Mouse (Mus musculus): ENCODE results near the gene Crlf3.

DNA sequence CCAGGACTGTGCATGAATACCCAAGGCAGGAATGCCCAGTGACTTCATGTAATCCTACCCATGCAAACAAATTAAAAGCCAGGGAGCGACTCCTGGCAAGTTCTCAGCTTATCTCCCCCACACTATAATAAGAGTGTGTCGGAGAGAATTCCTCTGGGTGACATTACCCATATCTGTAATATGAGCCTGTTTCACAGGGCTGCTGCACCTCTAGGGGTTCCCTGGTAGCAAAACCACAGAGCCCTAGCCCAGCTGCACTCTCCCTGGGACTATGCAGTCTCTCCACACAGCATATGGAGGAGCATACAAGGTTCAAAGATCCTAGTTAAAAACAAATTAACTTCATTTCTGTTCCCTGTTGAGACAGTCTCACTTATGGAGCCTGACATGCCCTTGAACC lies 30.7 kb downstream of the Crlf3 start:
- no peak for TF ChIP-seq CTCF (conservative IDR thresholded peaks at IDR 0.05 in 1 of 2, IDR thresholded peaks at IDR 0.05 in 1 of 2; ENCODE audit: low read depth in 2 of 2, low read length in 2 of 2)
- no peak for TF ChIP-seq KAT2A (IDR thresholded peaks at IDR 0.05; ENCODE audit: insufficient replicate concordance, low read length)
- TF ChIP-seq POLR2A (IDR thresholded peaks at IDR 0.05; ENCODE audit: low read depth, low read length), result no peak
- TF ChIP-seq MAX (IDR thresholded peaks at IDR 0.05; ENCODE audit: low read length), result no peak
- TF ChIP-seq TBP (conservative IDR thresholded peaks at IDR 0.05; ENCODE audit: low read depth, low read length), result no peak
- no peak for TF ChIP-seq MAFK (IDR thresholded peaks at IDR 0.05; ENCODE audit: insufficient replicate concordance, low read length)
- TF ChIP-seq E2F4 (IDR thresholded peaks at IDR 0.05; ENCODE audit: insufficient replicate concordance, low read depth, low read length), result no peak
- TF ChIP-seq PAX5 (IDR thresholded peaks at IDR 0.05; ENCODE audit: low read length), result no peak
- no peak for TF ChIP-seq CHD1 (IDR thresholded peaks at IDR 0.05; ENCODE audit: low read depth, low read length)
- TF ChIP-seq ZC3H11A (IDR thresholded peaks at IDR 0.05; ENCODE audit: low read depth, low read length), result no peak
- no peak for TF ChIP-seq BHLHE40 (IDR thresholded peaks at IDR 0.05; ENCODE audit: low read depth, low read length)
- TF ChIP-seq USF1 (IDR thresholded peaks at IDR 0.05; ENCODE audit: low read depth, low read length), result no peak
- no peak for TF ChIP-seq EP300 (IDR thresholded peaks at IDR 0.05; ENCODE audit: low read length)

Data from CH12.LX (cell line).